Mouse (Mus musculus) layer of hippocampus, adult 9-10 months (tissue): Measurements from ENCODE around the gene Ehf.

ENCODE experiments used
- DNase-seq: peaks from one replicate; pipeline ENCODE4 v3.0.0; 2022; ENCODE audit warnings: low spot score

Gene Ehf

GRCm38 (mm10) chr2:103303132-103303531 lies at the start of gene Ehf:
Gene Ehf (minus strand): TSS chr2:103303278.
- DNase-seq, result no peak

DNA sequence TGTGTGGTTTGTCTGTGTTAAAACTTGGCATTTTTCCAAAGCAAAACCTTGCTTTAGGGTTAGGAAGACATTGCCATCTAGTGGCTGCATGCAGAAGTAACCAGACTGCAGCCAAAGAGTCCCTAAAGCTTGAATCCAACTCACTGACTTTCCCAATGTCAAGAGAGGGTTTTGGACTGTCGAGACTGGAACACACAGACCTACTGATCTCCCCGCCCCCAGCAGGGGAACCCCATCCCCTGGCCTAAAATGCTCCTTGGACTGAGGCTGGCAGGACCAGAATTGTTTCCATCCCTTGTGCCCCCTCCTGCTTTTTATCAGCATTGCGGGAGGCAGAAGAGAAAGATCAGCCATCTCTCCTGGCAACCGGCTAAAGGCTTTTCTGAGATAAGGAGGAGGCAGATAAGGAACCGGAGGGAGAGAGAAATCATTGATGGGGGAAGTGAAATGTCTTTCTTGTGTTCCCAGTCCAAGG lies 44.4 kb upstream of the Ehf start:
- peak; percentile 66 for DNase-seq

DNA sequence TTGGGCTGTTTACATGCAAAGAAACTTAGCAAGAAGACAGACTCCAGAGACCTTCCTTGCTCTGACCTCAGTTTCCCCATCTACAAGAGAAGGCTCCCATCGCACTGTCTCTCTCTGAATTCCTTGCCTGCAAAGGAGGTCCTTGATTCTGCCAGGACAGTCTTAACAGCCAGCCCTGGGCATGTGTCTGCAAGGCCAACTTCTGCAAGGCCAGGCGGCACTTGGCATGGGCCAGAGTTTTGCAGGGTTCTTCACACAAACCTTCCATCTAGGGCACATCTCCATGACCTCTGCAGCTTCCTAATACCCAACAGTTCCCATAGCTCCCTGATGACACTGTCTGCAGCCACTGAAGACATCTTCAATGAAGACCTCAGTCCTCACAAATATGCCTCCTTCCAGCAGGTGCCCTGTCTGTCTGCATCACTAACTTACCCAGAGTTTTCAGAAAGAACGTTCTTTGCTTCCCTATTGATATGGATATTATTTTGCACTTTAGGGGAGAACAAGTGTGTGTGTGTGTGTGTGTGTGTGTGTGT lies 43.7 kb upstream of the Ehf start:
- no peak for DNase-seq

GRCm38 (mm10) chr2:103343611-103344010 lies 40.5 kb upstream of the Ehf start:
- DNase-seq, result no peak

GRCm38 (mm10) chr2:103342123-103342522 lies 39.0 kb upstream of the Ehf start:
- DNase-seq, result no peak

DNA sequence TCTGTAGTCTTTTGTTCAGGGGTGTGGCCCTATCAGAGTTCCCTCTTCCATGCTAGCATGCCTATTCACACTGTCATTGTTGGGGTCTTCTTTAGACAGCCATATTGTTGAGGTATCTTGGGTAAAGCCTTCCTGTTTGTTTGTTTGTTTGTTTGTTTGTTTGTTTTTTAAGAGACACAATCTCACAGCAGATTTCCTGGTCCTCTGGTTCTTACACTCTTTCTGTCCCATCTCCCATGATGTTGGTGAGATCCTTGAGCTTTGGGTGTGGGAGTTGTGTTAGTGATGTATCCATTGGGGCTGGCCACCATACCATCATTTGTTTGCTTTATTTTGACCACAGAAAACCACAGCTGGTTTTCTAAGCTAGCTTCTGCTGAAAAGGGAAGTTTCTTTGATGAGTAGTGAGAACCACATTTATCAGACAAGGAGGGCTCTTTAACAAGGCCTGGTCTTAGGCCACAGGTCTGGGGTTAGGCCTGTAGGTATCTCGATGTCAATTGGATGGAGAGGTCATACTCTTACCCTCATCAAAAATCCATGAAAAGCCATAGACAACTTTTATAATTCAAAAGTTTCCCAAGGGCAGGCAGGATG lies 38.4 kb upstream of the Ehf start:
- no peak for DNase-seq

GRCm38 (mm10) chr2:103338706-103339105 lies 35.6 kb upstream of the Ehf start:
- DNase-seq, result no peak

DNA sequence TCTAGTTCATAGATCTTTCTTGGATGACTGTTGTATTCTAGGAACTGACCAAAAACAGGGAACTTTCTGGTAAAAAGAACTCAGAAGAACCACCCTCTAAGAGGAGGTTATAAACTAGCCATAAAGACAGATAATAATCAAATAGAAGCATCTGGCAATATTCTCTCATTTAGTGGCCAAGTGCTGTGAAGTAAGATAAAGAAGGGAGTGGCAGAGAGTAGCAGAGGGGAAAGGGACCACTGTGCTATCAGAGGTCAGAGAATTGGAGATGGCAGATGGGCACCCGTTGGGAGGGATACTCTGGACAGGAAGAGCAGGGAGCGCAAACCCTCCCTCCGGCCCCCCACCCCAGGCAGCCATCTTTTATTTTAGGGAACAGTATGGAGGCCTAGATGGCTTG lies 34.3 kb upstream of the Ehf start:
- DNase-seq, result no peak

DNA sequence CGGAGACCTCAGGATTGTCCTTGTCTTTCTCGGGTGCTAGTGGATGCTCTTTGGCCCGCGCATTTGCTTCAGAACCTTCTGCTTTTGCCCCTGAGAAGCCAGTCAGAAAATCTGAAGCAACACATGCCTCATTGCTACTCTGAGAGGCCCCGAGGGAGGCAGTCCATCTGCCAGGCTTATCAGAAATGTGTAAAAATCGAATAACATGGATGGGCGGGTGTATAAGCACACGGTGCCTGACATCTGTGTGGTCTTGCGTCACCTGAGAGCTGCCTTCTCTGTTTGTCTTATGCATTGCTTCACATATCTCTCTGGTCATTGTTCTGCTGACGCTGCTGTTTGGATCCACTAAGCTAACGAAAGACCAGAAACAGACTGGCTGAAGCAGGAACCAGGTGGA lies 33.5 kb upstream of the Ehf start:
- no peak for DNase-seq

GRCm38 (mm10) chr2:103336000-103336399 lies 32.9 kb upstream of the Ehf start:
- no peak for DNase-seq

- no peak for DNase-seq
Observed at GRCm38 (mm10) chr2:103331666-103332191, 28.7 kb upstream of the Ehf start.

- no peak for DNase-seq
Observed at GRCm38 (mm10) chr2:103328731-103329130, 25.7 kb upstream of the Ehf start.

DNA sequence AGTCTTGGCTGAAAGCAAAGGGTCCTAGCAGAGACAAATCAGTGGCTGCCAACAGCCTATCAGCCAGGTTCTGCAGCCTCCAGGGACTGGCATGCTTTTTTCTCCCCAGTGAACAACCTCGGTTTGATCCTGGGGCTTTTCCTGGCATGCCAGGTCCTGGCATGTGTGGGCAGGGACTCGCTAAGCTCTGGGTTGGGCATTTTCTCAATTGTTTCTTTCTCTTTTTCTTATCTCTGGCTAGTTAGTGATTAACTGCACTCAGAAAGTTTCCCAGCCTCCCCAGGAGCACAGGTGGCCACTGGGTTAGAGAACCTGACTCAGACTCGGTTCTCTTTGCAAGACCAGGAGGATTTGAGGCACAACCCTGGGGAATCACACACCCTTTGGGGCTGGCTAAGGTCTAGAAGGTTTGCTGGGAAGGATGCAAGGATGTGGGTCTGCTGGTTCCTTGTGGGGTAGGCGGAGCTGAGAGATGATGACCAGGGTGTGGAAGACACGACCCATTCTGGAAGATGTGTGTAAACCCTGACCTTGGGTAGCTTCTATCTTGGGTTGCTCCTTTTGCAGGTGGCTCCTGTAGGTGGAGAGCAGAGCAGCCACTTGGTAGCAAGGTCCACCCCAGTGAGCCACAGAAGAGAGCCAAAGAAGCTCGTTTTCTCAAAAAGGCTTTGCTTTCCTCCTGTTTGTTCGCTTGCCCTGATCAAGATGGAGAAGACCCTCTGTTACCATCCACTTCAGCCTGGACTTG lies 22.4 kb upstream of the Ehf start:
- DNase-seq, result no peak

DNA sequence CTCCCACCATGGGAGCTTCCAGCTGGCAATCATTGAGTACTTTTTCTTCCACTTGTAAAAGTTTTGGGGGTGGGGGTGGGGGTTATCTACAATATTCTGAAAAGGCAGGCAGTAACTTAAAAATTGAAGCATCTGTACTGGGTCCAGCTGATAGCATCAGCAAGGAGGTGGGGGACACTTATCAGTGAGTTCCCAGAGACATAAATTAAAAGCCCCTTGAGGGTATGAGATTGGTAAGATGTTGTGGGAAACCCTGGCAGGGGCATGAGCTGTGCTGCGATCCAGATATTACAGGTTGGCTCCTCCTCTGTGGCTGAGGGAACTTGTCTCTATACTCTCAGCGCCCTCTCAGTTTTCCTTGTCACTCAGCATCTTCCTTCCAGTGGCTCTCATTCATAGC lies 21.2 kb upstream of the Ehf start:
- DNase-seq, result no peak

DNA sequence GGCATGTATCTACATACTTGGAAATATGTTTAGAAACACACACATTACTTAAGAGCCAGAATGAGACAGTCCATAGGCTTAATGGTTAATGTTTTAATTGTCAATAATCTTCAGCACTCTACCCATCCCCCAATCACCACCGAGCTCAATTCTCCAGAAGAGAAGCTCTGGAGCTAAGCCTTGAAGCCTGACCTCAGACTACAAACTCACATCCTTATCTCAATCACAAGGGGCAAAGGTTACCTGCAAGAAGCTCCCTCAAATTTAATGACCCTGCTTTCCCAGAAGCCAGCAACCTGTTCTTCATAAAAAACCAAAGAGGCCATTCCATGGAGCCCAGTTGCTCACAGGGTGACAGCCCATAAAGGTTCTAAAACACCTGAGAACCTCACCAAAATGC lies 19.1 kb upstream of the Ehf start:
- DNase-seq, result no peak

DNA sequence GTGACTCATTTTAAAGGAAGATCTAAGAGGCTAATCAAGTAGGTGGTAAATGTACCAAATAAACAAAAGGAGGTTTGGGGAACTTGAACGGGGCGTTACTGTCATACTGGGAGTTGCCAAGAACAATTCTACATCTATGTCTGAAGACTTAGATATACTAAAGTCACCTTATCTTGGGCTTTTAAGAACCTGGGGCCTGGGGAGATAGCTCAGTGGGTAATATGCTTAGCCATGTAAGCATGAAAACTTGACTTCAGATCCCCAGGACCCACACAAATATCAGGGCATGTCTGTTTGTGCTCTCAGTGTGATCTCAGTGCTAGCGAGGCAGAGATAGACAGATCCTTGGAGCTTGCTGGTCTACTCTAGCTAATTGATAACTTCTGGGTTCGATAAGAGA lies 18.6 kb upstream of the Ehf start:
- DNase-seq, result no peak

- no peak for DNase-seq
Observed at GRCm38 (mm10) chr2:103314002-103314401, 10.9 kb upstream of the Ehf start.

DNA sequence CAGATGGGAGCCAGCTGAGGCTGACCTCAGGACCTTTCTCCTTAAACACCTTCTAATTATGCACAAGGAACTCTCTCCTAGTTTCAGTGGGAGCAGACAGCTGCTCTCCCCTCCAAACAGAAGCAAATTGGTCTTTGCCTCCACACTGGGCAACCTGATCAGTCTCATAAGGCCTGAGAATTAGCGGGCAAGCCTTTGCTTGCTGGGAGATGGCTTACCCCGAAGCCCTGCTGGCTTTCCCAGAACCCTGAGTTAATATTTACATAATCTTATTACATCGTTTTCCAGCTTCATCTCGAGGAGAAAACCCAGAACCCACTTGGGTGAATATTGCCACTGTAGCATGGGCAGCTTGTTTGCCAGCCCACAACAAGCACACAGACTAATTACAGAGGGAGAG lies 9.6 kb upstream of the Ehf start:
- no peak for DNase-seq

GRCm38 (mm10) chr2:103310663-103311062 lies 7.6 kb upstream of the Ehf start:
- no peak for DNase-seq

DNA sequence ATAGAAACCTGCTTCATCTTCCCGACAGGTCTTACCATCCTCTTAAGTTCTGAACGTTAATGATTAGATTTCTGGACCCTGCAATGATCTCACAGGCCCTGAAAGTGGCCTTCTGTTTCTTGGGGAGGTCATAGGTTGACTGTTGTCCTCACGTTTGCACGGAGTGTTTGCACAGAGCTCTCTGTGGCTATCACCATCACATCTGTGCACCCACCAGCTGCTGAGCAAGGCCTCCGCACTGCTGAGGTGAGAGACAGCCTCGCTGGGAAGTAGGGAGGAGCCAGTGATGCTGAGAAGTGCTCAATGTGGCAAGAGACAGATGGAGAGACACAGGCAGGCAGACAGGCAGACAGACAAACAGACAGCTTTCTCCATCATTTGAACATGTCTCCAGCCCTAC lies 3.6 kb upstream of the Ehf start:
- DNase-seq, result no peak

DNA sequence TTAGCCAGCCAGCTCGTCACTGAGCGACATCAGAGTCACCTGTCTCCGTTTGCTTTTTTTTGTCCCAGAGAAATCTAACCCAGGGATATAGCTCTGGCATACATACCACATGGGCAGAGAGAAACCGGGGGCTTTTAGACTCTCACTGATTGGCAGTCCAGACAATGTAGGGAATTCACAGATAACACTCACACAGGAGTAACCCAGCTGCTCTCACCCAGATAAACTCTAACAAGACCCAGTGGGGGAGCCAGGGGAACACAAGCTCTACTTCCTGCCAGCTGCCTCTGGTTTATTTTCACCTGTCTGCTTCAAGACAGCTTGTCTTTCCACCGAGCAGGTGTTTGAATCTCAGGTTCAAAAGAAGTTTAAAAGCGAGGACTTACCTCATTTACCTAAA lies 409 bp downstream of the Ehf start:
- DNase-seq, result no peak

DNA sequence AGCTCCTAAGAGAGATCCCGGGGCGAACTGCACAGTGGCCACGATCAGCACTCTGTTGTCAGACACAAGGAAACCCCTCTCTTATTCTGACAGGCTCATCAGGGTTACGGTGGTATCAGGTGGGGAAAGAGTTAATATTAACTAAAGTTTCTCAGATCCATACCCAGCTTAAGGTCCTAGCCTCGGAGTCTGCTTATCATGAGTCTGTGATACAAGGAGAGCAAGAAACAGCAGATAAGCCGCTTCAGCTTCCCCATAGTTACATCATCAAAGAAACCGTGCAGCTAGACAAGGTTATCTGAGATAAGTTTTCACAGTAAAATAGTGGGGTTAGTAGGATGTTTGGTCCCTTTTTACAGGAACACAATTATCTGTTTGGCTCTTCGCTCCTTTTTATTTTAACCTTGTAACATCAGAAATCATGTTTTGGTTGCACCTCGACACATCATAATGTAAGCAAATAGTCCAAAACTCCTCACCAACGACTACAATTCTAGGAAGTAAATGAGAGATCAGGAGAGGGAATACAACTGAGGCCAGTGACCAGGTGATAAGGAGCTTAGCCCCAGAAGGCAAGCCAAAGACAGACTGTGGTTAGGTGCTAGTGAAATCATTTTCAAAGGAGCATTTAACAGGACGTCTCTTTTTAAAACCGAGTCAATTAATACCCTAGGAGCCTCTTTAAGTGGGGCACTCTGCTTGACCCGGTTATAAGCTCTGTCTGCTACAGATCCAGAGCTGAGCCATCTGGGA lies 4.2 kb downstream of the Ehf start:
- DNase-seq, result no peak

DNA sequence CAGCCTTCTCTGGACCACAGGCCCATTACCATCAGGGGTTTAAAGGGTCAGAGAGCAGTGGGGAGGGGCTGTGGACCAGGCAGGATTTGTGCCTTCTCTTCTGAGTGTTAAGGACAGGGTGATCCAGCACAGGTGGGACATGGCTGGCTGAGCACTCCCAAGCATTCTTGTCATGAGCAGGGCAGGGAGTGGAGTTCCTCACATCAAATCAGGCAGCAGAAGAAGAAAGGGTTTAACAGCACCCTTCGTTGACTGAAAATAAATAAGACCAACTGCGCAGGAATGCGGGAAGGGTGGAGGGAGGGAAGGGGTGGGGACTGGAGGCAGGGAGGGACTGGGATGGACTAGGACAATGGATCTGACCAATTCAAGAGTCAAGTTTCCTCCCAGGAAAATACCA lies 8.6 kb downstream of the Ehf start:
- no peak for DNase-seq
